Mouse (Mus musculus) left cerebral cortex, postnatal 14 days (tissue): ENCODE measurements around the gene Spata25. TPM values are rescaled to one million over a fixed set of nuclear protein-coding genes. Genes with fewer than 3 reads are reported as not detected.
A peak's percentile ranks its signal among the peaks of the same experiment; 100 is the strongest.
"Not testable (repeated sequence)": the region's sequence is repeated elsewhere in the genome, so short reads cannot be mapped to it uniquely, and the experiment has no call there.

Experiments
- DNase-seq, 2 experiments: peaks; one replicate each; pipeline ENCODE4 v3.0.0; 2021 to 2022; ENCODE audit warnings: low spot score in 2 of 2, mixed read lengths in 1 of 2
- intact Hi-C: fragments of 180-260 bp; cut with DNase I; formaldehyde crosslinking; loops from one replicate; pipeline ENCODE4 v1.15.1; 2025
- total RNA-seq, 2 experiments: library from RNA; stranded (reverse); gene quantifications; 2 replicates each; pipeline ENCODE4 v1.2.3; 2021

Gene Spata25
- total RNA-seq, 2 experiments from 2014 or later, result not detected

GRCm38 (mm10) chr2:164857101-164857821, 28.9 kb upstream of the Spata25 start, which contains the start of gene Pltp:
TSS of gene Pltp (minus strand) at chr2:164857711.
- intact Hi-C loops, result no loop called here
- peak; percentile 46 to 81 for DNase-seq

GRCm38 (mm10) chr2:164856309-164857100, 28.2 kb upstream of the Spata25 start:
- intact Hi-C loops, result no loop called here
- no peak for DNase-seq

- intact Hi-C loops, DNase-seq: not testable (repeated sequence)
Measured at GRCm38 (mm10) chr2:164855572-164855971, 27.2 kb upstream of the Spata25 start.

GRCm38 (mm10) chr2:164850061-164850460, 21.7 kb upstream of the Spata25 start:
- intact Hi-C loops, result no loop called here
- DNase-seq, result no peak

- intact Hi-C loops, result no loop called here
- no peak for DNase-seq
Measured at GRCm38 (mm10) chr2:164845782-164846181, 17.4 kb upstream of the Spata25 start.

GRCm38 (mm10) chr2:164835164-164835563, 6.8 kb upstream of the Spata25 start:
- intact Hi-C loops, result no loop called here
- DNase-seq, result no peak

GRCm38 (mm10) chr2:164834531-164834930, 6.2 kb upstream of the Spata25 start:
- no peak for DNase-seq
- intact Hi-C loops, result loop anchor here (5.0 kb wide), 1 partner anchor 43 kb away; the partner anchor contains the start of gene Pcif1

GRCm38 (mm10) chr2:164833314-164833959, 5.1 kb upstream of the Spata25 start, which contains the start of gene Neurl2:
TSS of gene Neurl2 (minus strand) at chr2:164833456.
- DNase-seq, result peak; percentile 96 to 97
- intact Hi-C loops, result loop anchor here (5.0 kb wide), 1 partner anchor 44 kb away; the partner anchor contains the start of gene Pcif1

GRCm38 (mm10) chr2:164832748-164833301, 4.5 kb upstream of the Spata25 start, which contains the start of gene Ctsa:
TSS of gene Ctsa (plus strand) at chr2:164832873.
- DNase-seq, result peak; percentile 80 to 86
- intact Hi-C loops, result loop anchor here (5.0 kb wide), 1 partner anchor 44 kb away; the partner anchor contains the start of gene Pcif1

GRCm38 (mm10) chr2:164832032-164832747, 3.9 kb upstream of the Spata25 start:
- intact Hi-C loops, result loop anchor here (5.0 kb wide), 1 partner anchor 45 kb away; the partner anchor contains the start of gene Pcif1
- peak in 1 of 2 experiments; percentile 49 for DNase-seq

- intact Hi-C loops, result loop anchor here (5.0 kb wide), 1 partner anchor 46 kb away; the partner anchor contains the start of gene Pcif1
- DNase-seq, result no peak
Measured at GRCm38 (mm10) chr2:164831029-164831428, 2.7 kb upstream of the Spata25 start.

- no peak for DNase-seq
- intact Hi-C loops, result no loop called here
Measured at GRCm38 (mm10) chr2:164829090-164829489, 753 bp upstream of the Spata25 start.

GRCm38 (mm10) chr2:164827146-164827850, 1.0 kb downstream of the Spata25 start:
- intact Hi-C loops, result no loop called here
- no peak for DNase-seq

- intact Hi-C loops, result no loop called here
- DNase-seq, result no peak
Measured at GRCm38 (mm10) chr2:164825521-164825920, 2.8 kb downstream of the Spata25 start.

- DNase-seq, result no peak
- intact Hi-C loops, result no loop called here
Measured at GRCm38 (mm10) chr2:164823969-164824368, 4.4 kb downstream of the Spata25 start.

- intact Hi-C loops, result no loop called here
- peak; percentile 39 to 55 for DNase-seq
Measured at GRCm38 (mm10) chr2:164823181-164823585, 5.2 kb downstream of the Spata25 start.

GRCm38 (mm10) chr2:164822636-164823165, 5.6 kb downstream of the Spata25 start, which contains the start of gene Zswim1:
TSS of gene Zswim1 (plus strand) at chr2:164822686.
- peak; percentile 100 for DNase-seq
- intact Hi-C loops, result no loop called here

GRCm38 (mm10) chr2:164821060-164821459, 7.3 kb downstream of the Spata25 start:
- DNase-seq, result no peak
- intact Hi-C loops, result no loop called here
